Mouse (Mus musculus) brain, embryonic 14.5 days (tissue): Measurements from ENCODE around the gene Smyd2. TPM values are rescaled to one million over a fixed set of nuclear protein-coding genes. Genes with fewer than 3 reads are reported as not detected.

Source experiments
- DNase-seq: peaks from one replicate; pipeline ENCODE4 v3.0.0-alpha.2; 2011; ENCODE audit warnings: low read depth
- CTCF ChIP-seq: fragments of 200-500 bp; IDR thresholded peaks from 2 replicates; pipeline ENCODE4 v1.5.1; 2012; ENCODE audit warnings: inconsistent platforms, mild to moderate bottlenecking, moderate library complexity, borderline replicate concordance; ENCODE audit not compliant: insufficient read depth, insufficient read length; ENCODE audit errors: extremely low read depth
- POLR2A ChIP-seq: fragments of 200-500 bp; IDR thresholded peaks from 2 replicates; pipeline ENCODE4 v1.6.1; 2012; ENCODE audit warnings: mild to moderate bottlenecking, inconsistent platforms, borderline replicate concordance; ENCODE audit not compliant: poor library complexity, insufficient read depth, insufficient read length, severe bottlenecking; ENCODE audit errors: extremely low read depth
- polyA plus RNA-seq: library from polyadenylated mRNA; depleted of rRNA; stranded (reverse); fragments of >200 nt; gene quantifications from 2 replicates; pipeline ENCODE4 v1.2.3, GENCODE M21; 2012

The Smyd2 gene
- polyA plus RNA-seq, 1 experiment = 70.1 TPM

DNA sequence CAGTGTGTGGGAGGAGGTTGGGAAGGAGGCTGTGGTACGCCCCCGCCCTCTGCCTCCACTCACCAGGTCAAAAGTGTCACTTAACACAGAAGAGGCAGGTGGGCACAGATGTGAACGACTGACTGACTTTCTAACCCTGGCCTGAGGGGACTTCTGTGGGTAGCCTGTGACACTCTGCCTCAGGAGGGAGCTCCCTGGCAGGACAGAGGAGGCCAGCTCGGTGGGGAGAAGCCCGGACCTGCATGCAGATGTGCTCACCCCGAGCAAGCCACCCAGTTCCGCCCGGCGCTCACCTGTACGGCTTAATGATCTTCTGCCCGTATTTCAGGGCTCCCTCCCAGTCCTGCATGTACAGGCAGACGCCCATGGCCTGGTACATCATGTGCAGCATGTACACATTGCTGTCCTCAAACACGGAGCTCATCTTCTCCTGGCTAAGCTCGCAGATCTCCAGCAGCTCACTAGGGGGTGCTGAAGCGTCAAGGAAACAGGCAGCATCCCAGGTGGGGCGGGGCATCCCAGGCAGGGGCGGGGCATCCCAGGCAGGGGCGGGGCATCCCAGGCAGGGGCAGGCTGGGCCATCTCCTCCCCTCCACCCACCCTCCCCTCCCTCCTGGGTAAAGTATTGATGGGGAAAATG, 38.5 kb downstream of the Smyd2 start:
- TF ChIP-seq CTCF (peak; percentile 43; the same call in 1 of the 2 replicates), POLR2A (no peak)
- peak; percentile 35 for DNase-seq

DNA sequence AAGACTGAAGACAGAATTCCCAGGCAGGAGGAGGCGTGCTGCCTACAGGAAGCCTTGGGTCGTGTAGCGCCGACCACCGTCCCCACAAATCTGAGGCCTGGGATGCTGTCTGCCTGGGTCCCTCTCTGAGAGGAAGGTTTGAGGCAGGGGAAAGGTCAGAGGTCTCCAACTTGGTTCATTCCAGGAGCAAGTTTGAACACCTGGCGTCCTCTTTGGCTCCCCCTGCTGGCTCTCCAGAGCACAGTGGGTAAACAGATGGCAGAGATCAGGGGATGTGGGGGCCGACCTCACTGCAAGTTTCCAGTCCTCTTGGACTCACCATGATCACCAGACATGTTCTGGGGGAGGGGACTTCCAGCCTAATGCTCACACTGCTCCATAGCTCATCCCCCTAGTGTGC, 39.3 kb downstream of the Smyd2 start:
- peak; percentile 36 for DNase-seq
- TF ChIP-seq POLR2A (no peak), CTCF (peak; percentile 83)

DNA sequence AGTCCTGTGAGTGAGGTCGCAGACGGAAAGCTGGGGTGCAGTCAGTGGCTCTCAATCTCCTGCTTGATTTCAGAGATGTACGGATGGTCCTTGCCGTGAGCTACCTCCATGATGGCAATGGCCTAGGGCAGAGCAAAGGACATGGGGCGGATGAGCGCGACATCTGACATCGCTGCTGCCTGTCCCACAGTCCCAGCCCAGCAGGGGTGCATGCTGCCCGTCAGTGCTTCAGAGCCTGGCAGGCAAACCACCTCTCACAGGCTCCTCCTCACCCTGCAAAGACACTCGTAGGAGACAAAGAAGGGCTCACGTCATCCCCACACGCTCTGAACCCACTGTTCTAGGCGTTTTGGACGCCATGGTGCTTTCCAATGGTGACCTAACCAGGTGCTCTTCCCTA, 41.4 kb downstream of the Smyd2 start:
- no peak for DNase-seq
- TF ChIP-seq POLR2A (no peak), CTCF (no peak)

DNA sequence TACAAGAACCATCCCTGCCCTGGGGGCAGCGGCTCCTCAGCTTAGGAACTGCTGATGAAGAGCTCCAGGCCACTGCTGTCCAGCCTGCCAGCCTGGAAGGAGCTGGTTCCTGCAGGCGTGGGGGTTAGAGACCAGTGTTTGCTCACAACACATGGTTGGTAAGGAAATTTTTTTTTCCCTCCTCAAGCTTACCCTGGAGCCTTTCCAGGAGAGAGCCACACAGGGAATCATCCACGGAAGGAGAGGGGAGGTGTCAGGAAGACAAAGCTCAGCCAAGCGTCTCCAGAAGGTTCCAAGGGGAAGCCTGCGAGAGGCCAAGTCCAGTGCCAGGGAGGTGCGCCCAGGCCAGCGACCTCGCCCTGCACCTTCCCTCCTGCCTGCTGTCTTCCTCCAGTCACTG, 42.2 kb downstream of the Smyd2 start:
- no peak for DNase-seq
- TF ChIP-seq CTCF (no peak), POLR2A (no peak)

DNA sequence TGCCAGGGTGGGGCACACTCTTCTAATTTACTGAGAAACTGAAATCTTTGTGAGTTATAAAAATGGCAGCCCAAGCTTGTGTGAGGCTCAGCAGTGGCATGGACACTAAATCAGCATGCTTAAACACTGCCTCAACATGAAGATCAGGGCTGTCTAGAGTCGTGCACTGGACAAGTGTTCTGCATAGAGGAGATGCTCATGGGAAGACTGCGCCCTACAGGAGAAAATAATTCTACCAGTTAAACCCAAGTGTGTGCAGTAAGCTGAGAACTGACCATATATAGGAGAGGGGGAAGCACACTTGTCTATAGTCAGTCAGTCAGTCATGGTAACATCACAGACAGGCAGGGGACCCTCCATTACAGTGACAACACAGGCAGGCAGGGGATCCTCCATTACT, 43.0 kb downstream of the Smyd2 start:
- no peak for DNase-seq
- TF ChIP-seq POLR2A (no peak), CTCF (peak; percentile 10; the same call in 1 of the 2 replicates)

DNA sequence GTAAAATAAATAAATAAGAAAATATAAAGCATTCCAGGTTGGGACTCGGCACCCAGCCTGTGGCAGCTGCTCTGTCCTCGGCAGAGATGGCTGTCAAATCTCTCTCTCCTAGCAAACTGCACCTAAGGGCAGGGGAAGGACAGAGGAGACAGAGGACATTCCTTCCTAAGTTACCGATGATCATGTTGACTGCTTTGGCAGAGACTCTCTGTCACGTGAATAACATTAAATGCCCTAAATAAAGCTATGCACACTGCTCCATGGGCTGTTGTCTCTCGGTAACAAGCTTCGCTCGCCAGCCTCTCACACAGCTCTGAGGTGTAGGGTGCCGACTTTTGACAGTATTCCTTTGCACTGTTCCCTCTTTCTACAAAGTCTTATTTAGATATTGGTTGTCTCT, 46.0 kb downstream of the Smyd2 start:
- TF ChIP-seq CTCF (no peak), POLR2A (no peak)
- no peak for DNase-seq

DNA sequence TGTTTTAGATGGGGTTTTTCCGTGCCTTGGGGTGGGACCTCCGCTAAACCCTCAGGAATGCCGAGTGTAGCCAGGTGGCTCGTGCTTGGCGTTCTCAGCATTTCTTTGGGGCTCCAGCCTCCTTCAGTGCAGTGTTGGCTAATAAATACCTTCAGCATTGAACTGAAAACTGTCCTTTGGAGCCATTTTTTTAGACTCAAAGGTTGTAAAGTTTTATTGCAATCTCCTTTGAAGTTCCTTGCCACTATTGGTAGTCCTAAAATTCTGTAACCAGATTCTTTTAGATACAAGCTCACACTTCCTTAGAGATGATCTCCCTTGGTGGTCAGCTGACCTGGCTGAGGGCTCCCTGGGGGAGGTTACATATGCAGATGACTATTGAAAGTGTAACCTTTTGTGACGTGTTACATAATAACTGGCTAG, 46.7 kb downstream of the Smyd2 start:
- no peak for TF ChIP-seq CTCF
- TF ChIP-seq POLR2A = no peak
- no peak for DNase-seq

DNA sequence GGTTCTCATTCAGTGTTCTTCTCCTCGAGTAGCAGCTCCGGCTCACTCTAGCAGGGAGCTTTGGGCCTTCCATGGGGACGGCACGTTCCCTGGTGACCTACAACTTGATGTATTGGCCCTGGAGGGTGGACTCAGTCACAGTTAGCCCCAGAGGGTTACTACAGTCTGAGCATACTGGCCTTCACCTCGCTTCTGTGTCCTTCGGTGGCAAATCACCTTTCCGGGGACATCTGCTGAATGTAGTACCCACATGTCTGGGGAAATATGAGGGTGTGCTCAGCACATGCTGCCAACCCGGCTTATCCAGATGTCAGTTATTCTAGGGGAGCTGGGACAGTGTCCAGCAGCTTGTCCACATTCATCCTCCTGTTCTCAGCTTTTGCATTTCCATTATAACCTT, 48.6 kb downstream of the Smyd2 start:
- no peak for TF ChIP-seq CTCF
- no peak for TF ChIP-seq POLR2A
- no peak for DNase-seq

DNA sequence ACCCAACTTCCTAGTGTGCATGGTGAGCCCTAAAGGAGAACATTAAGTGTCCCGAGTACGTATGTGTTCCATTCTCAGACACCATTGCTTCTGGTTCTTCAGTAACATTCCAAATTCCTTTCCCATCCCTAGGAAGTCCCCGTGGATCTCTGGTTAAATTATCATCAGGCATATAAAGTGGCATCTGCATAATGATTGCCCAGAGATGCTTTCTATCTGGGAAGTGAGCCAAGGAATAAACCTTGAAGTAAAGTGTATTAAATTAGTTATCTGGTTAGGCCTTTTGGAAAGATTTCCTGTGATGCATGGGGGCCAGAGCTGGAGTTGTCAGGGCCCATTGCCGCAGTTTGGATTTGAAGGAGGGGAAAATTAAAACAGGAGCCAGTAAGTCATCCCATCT, 50.1 kb downstream of the Smyd2 start:
- TF ChIP-seq POLR2A (no peak), CTCF (no peak)
- peak; percentile 51 for DNase-seq

DNA sequence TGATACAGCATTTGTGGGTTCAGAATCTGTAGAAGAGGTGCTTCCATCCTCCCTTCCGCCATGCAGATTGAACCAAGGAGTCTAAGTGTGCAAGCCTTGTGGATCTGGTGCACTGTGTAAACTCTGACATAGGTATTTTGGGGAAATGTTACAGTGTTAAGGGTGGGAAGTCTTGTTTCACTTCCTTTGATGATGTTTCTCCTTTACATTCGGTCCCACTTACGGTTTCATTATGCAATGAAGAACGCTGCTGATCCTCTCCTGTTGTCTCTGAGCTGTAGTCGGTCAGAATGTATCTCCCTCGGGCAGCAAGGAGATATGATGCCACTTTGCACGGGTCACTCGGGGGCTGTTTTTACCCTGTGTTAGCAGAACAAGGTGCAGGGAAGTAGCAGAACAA, 50.5 kb downstream of the Smyd2 start:
- TF ChIP-seq POLR2A (no peak), CTCF (no peak)
- no peak for DNase-seq

DNA sequence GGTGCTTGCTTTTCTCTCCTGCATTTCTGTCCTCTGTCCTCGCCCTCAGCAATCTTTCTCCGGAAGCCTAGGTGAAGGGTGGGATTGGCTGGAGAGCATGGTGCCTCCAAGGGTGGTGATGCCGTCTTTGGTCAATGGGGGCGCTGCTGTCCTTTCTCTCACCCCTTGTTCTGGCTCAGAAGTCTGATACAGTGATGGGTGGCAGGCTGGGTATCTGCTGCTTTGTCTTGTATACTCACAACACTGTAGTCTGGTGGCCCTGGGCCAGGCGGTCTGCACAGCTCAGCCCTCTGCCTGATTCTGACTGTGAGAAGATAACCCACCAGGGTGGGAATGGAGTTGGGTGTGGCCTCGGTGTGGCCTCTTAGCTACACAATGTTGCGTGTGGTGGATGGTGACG, 51.6 kb downstream of the Smyd2 start:
- DNase-seq = no peak
- no peak for TF ChIP-seq POLR2A
- TF ChIP-seq CTCF = peak; percentile 32; the same call in 1 of the 2 replicates

DNA sequence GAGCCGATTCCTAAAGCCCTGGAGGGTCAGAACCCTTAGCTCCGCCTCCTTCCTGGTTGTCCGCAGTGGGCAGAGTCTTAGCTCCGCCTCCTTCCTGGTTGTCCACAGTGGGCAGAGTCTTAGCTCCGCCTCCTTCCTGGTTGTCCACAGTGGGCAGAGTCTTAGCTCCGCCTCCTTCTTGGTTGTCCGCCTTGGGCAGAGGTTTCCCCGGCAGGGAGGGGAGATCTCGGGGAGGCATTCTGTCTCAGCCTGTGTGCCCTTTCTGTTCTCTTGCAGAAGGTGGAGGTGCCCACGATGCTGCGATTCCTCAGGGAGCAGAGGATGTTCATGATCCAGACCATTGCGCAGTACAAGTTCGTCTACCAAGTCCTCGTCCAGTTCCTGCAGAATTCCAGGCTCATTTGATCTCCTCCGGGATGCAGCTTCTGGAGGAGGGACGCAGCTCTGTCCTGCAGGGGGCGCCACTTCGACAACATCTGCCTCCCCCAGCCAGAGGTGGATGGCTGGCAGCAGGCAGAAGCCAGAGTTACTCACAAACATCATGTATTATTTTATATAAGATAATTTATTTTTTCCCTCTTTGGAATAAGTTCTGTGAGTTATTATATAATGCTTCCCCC, 52.4 kb downstream of the Smyd2 start:
- TF ChIP-seq POLR2A (no peak), CTCF (peak; percentile 20; the same call in 1 of the 2 replicates)
- no peak for DNase-seq
